Mouse (Mus musculus) ES-E14 (cell line): ENCODE results near the gene Arhgap30. TPM values are rescaled to one million over a fixed set of nuclear protein-coding genes. Genes with fewer than 3 reads are reported as not detected.

Experiments used
- DNase-seq: peaks from one replicate; pipeline ENCODE4 v3.0.0-alpha.2; 2013; ENCODE audit warnings: low read depth, low spot score
- H3K27ac ChIP-seq: 2 replicates; pipeline ENCODE4 v1.5.1; 2012; ENCODE audit warnings: low read depth, mild to moderate bottlenecking, low read length, moderate library complexity, mixed read lengths; ENCODE audit not compliant: poor library complexity, insufficient read depth, severe bottlenecking
- H3K36me3 ChIP-seq: 2 replicates; pipeline ENCODE4 v1.6.1; 2012; ENCODE audit warnings: mild to moderate bottlenecking, low read length, moderate library complexity, mixed read lengths; ENCODE audit not compliant: control insufficient read depth, poor library complexity, insufficient read depth, severe bottlenecking
- H3K4me1 ChIP-seq, 2 experiments: fragments of 150-350 bp in 1 of 2; sonication (generic) in 1 of 2; 2 replicates each; pipeline ENCODE4 v1.6.1; 2012; ENCODE audit warnings: low read length in 2 of 2, mild to moderate bottlenecking in 1 of 2, mixed read lengths in 1 of 2; ENCODE audit not compliant: control insufficient read depth in 2 of 2, insufficient read depth in 2 of 2, poor library complexity in 1 of 2
- H3K4me3 ChIP-seq, 2 experiments: fragments of 150-350 bp in 1 of 2; sonication (generic) in 1 of 2; 2 replicates each; pipeline ENCODE4 v1.5.1; 2012; ENCODE audit warnings: low read length in 2 of 2, low read depth in 1 of 2, mild to moderate bottlenecking in 1 of 2, mixed read lengths in 1 of 2; ENCODE audit not compliant: insufficient read depth in 1 of 2, poor library complexity in 1 of 2, severe bottlenecking in 1 of 2
- H3K9ac ChIP-seq: 2 replicates; pipeline ENCODE4 v1.6.1; 2012; ENCODE audit warnings: low read depth, mild to moderate bottlenecking, low read length, mixed read lengths; ENCODE audit not compliant: poor library complexity, insufficient read depth, severe bottlenecking
- H3K9me3 ChIP-seq: fragments of 150-350 bp; sonication (generic); 2 replicates; pipeline ENCODE4 v1.6.1; 2012; ENCODE audit warnings: low read depth, mild to moderate bottlenecking, low read length; ENCODE audit not compliant: control insufficient read depth, insufficient read depth
- CHD2 ChIP-seq: IDR thresholded peaks from 2 replicates; pipeline ENCODE4 v1.6.1; 2014; ENCODE audit warnings: mild to moderate bottlenecking, low read depth, low read length, inconsistent platforms
- HCFC1 ChIP-seq: IDR thresholded peaks from 2 replicates; pipeline ENCODE4 v1.6.1; 2012; ENCODE audit warnings: low read length, inconsistent platforms, borderline replicate concordance; ENCODE audit not compliant: insufficient read depth
- MAFK ChIP-seq: IDR thresholded peaks from 2 replicates; pipeline ENCODE4 v1.6.1; 2014; ENCODE audit warnings: mild to moderate bottlenecking, low read depth, low read length, inconsistent platforms; ENCODE audit not compliant: insufficient read depth
- ZC3H11A ChIP-seq: IDR thresholded peaks from 2 replicates; pipeline ENCODE4 v1.6.1; 2012; ENCODE audit warnings: low read depth, mild to moderate bottlenecking, inconsistent platforms, low read length, borderline replicate concordance
- ZNF384 ChIP-seq: IDR thresholded peaks from 2 replicates; pipeline ENCODE4 v1.6.1; 2012; ENCODE audit warnings: low read depth, low read length, inconsistent platforms
- in situ Hi-C, 2 experiments: fragments of 600-800 bp; cut with MboI; formaldehyde crosslinking; loops; one replicate each; pipeline ENCODE4 v1.15.1; 2025; ENCODE audit warnings: low sequenced_read_pairs in 2 of 2, inconsistent platforms in 1 of 2; ENCODE audit not compliant: unreplicated experiment in 2 of 2
- total RNA-seq: library from RNA; depleted of rRNA; stranded (reverse); fragments of 300-350 nt; gene quantifications from 2 replicates; pipeline ENCODE4 v1.2.3, GENCODE M21; 2012

The Arhgap30 gene
- total RNA-seq, 1 experiment: 8.0 TPM

- Histone ChIP-seq H3K4me1 (no peaks in the 10 kb centered on the region; a peak in 1 of 4 replicates), H3K9me3 (no peaks in the 10 kb centered on the region), H3K36me3 (peaks cover 26% of the 10 kb centered on the region), H3K4me3 (peak within 1 kb of the TSS; percentile 77 to 89), H3K9ac (peak within 1 kb of the TSS; percentile 93), H3K27ac (peak within 1 kb of the TSS; percentile 60; the same call in 1 of the 2 replicates)
- TF ChIP-seq CHD2: no peak
- peak; percentile 83 for TF ChIP-seq HCFC1
- DNase-seq: peak; percentile 87
- in situ Hi-C loops: no loop called here
Measured at GRCm38 (mm10) chr1:171345225-171346094, 43.3 kb upstream of the Arhgap30 start, which contains the start of the genes Nit1 and Pfdn2. Gene Nit1 (minus strand): TSS chr1:171345646. Gene Pfdn2 (plus strand): TSS chr1:171345670.

- DNase-seq: no peak
- Histone ChIP-seq H3K36me3 (peaks cover 21% of the 10 kb centered on the region), H3K4me3 (peak overlapping the region; percentile 77 to 89), H3K9me3 (no peaks in the 10 kb centered on the region), H3K4me1 (peaks cover 2 to 3% of the 10 kb centered on the region in 2 experiments; a peak in 2 of 4 replicates), H3K27ac (peak overlapping the region; percentile 60; the same call in 1 of the 2 replicates), H3K9ac (peak overlapping the region; percentile 93)
- no peak for TF ChIP-seq MAFK
- no peak for TF ChIP-seq ZC3H11A
- no peak for TF ChIP-seq HCFC1
- TF ChIP-seq ZNF384: no peak
- TF ChIP-seq CHD2: no peak
- in situ Hi-C loops: no loop called here
Measured at GRCm38 (mm10) chr1:171346095-171346450, 42.7 kb upstream of the Arhgap30 start.

GRCm38 (mm10) chr1:171348665-171349064 lies 40.1 kb upstream of the Arhgap30 start:
- TF ChIP-seq MAFK: no peak
- TF ChIP-seq ZNF384: no peak
- TF ChIP-seq ZC3H11A: no peak
- TF ChIP-seq HCFC1: no peak
- no peak for TF ChIP-seq CHD2

GRCm38 (mm10) chr1:171349210-171349609 lies 39.5 kb upstream of the Arhgap30 start:
- in situ Hi-C loops: no loop called here
- TF ChIP-seq ZNF384 (no peak), HCFC1 (no peak), ZC3H11A (no peak), MAFK (no peak), CHD2 (no peak)
- no peaks in the 10 kb centered on the region for H3K9me3 ChIP-seq
- no peak overlapping the region for H3K27ac ChIP-seq
- H3K36me3 ChIP-seq: peaks cover 8% of the 10 kb centered on the region; the same call in 1 of the 2 replicates
- H3K4me3 ChIP-seq: no peak overlapping the region
- H3K4me1 ChIP-seq: peaks cover 3 to 6% of the 10 kb centered on the region in 2 experiments
- no peak for DNase-seq
- H3K9ac ChIP-seq: peak overlapping the region; percentile 25; the same call in 1 of the 2 replicates

More at GRCm38 (mm10) chr1:171348665-171349064, 40.1 kb upstream of the Arhgap30 start:
- Histone ChIP-seq H3K27ac (no peak overlapping the region), H3K9ac (no peak overlapping the region), H3K9me3 (no peaks in the 10 kb centered on the region), H3K36me3 (peaks cover 8% of the 10 kb centered on the region; the same call in 1 of the 2 replicates), H3K4me1 (peaks cover 3 to 6% of the 10 kb centered on the region in 2 experiments), H3K4me3 (no peak overlapping the region)
- no peak for DNase-seq
- in situ Hi-C loops: no loop called here
